Mouse (Mus musculus): ENCODE data around the gene Foxo1. TPM values are rescaled to one million over a fixed set of nuclear protein-coding genes. Genes with fewer than 3 reads are reported as not detected.

Gene Foxo1
- polyA plus RNA-seq, 1 experiment from 2014 or later: 2.7 TPM

DNA sequence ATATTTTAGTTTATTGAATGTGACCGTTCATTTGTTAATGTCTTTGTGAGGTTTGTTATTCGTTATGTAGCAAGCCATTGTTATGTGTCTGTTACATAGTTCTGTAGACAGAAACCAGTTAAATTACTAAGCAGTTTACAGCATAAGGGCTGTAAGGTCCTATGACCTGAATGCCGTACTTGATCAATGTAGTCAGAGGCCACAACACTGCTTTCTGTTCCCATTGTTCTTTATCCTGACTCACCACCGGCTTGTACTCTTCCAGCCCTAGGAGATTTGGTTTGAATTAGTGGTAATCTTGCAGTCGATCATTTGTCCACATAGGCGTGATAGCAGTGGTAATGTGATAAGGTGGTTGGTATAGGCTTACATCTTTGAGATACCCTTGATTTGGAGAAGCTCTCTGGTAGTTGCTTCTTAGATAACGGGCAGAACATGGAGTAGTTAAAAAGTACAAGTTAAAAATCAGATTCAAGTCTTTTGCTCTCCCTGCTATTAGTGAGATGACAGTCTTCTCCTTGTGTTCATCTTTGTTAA, 28.2 kb downstream of the Foxo1 start:
- Histone ChIP-seq H3K4me3 (no peak overlapping the region), H3K36me3 (no peaks in the 10 kb centered on the region), H3K27me3 (ENCODE audit: insufficient read depth, poor library complexity, severe bottlenecking) (no peaks in the 10 kb centered on the region), H3K9me3 (no peaks in the 10 kb centered on the region), H3K4me1 (replicated peaks) (peaks cover 51% of the 10 kb centered on the region), H3K27ac (no peak overlapping the region)
- 76% methylated on average over 7 of the region's 7 CpGs for WGBS
- DNase-seq (ENCODE audit: low spot score): no peak

DNA sequence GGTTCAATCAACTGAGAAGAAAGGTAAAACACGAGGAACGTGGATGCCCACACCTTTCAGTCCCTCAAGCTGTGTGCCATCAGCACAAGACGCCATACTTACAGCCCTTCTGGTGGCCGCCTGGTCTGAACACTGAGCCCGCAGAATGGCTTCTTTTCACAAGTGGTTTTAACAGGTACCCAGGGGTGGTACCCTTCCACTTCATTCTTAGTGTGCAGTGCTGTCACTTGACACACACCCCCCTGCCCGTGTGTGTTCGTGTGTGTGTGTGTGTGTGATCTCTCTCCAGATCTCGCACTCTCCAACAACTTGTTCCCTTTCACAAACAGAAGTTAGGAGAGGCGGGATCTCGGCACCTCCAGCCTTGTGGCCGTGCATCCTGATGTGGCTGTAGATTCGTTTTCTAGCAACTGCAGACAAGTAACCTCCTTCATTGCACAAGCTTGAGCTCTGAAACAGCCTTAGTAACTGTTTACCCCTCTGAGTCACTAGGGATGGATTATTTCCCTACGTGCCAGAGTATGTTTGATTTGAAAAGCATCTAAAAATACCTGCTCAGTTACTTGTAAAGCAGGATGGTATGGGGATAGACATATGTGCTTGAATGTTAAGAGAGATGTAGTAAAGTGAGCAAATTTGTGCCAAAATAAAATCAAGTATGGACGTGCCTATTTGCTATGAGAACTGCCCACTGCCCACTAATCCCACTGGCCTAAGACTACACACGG, 29.3 kb downstream of the Foxo1 start:
- Histone ChIP-seq H3K27me3 (ENCODE audit: insufficient read depth, poor library complexity, severe bottlenecking) (no peaks in the 10 kb centered on the region), H3K4me1 (replicated peaks) (peaks cover 50% of the 10 kb centered on the region), H3K27ac (no peak overlapping the region), H3K4me3 (no peak overlapping the region), H3K9me3 (no peaks in the 10 kb centered on the region), H3K36me3 (no peaks in the 10 kb centered on the region)
- no peak for DNase-seq (ENCODE audit: low spot score)
- 77% methylated on average over 15 of the region's 15 CpGs for whole genome bisulfite sequencing

GRCm38 (mm10) chr3:52298683-52299082, 30.5 kb downstream of the Foxo1 start:
- Histone ChIP-seq H3K9me3 (no peaks in the 10 kb centered on the region), H3K27ac (no peak overlapping the region), H3K27me3 (ENCODE audit: insufficient read depth, poor library complexity, severe bottlenecking) (no peaks in the 10 kb centered on the region), H3K4me1 (replicated peaks) (peaks cover 38% of the 10 kb centered on the region), H3K4me3 (no peak overlapping the region), H3K36me3 (no peaks in the 10 kb centered on the region)
- no peak for DNase-seq (ENCODE audit: low spot score)
- 80% methylated on average over 4 of the region's 4 CpGs for WGBS

DNA sequence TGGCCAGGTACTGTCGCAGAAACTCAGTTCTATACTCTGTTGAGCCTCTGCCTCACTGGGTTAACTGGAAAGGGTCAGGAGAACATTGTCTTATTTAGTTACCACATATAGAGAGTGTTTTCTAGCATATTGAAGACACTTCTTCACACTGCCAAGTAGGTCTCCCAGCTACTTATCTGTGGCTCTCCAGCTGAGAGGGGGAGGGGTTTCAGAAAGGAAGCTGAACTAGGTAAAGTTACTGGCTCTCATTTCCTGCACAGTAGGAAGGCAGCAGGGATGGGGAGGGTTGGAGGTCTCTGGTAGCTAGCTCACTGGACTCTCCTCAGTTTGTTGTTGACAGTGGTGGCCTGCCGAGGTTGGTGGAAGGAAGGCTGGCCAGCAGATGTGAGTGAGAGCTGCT, 31.2 kb downstream of the Foxo1 start:
- peak; percentile 23 for DNase-seq (ENCODE audit: low spot score)
- no peaks in the 10 kb centered on the region for H3K36me3 ChIP-seq
- no peaks in the 10 kb centered on the region for H3K9me3 ChIP-seq
- peaks cover 31% of the 10 kb centered on the region for H3K4me1 ChIP-seq (replicated peaks)
- no peak overlapping the region for H3K4me3 ChIP-seq
- no peaks in the 10 kb centered on the region for H3K27me3 ChIP-seq (ENCODE audit: insufficient read depth, poor library complexity, severe bottlenecking)
- no peak overlapping the region for H3K27ac ChIP-seq
- WGBS: 42% methylated on average over 2 of the region's 2 CpGs

DNA sequence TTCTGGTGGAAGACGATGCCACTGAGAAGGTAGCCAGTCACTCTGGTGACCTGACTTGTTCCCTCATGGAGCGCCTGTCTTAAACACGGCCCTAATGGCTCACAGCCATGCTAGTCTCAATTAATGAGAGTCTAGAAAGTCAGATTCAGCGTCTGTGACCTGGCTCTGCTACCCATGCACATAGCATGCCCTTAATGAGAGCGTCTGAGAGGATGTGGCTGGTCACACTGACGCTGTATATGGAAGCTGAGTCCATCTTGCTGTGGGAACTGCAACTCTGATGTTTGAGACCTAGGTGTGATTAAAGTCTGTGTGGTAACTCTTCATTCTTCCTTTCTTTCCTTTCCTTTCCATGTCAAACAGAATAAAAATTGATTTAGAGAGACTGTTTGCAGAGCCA, 32.4 kb downstream of the Foxo1 start:
- no peak for DNase-seq (ENCODE audit: low spot score)
- peaks cover 31% of the 10 kb centered on the region for H3K4me1 ChIP-seq (replicated peaks)
- WGBS: 89% methylated on average over 6 of the region's 6 CpGs
- H3K36me3 ChIP-seq: no peaks in the 10 kb centered on the region
- H3K9me3 ChIP-seq: no peaks in the 10 kb centered on the region
- H3K27me3 ChIP-seq (ENCODE audit: insufficient read depth, poor library complexity, severe bottlenecking): no peaks in the 10 kb centered on the region
- no peak overlapping the region for H3K27ac ChIP-seq
- no peak overlapping the region for H3K4me3 ChIP-seq

GRCm38 (mm10) chr3:52303301-52303700, 35.2 kb downstream of the Foxo1 start:
- Histone ChIP-seq H3K4me1 (replicated peaks) (peaks cover 20% of the 10 kb centered on the region), H3K27ac (no peak overlapping the region), H3K9me3 (no peaks in the 10 kb centered on the region), H3K36me3 (no peaks in the 10 kb centered on the region), H3K4me3 (no peak overlapping the region), H3K27me3 (ENCODE audit: insufficient read depth, poor library complexity, severe bottlenecking) (no peaks in the 10 kb centered on the region)
- no peak for DNase-seq (ENCODE audit: low spot score)
- WGBS: 88% methylated on average over 5 of the region's 5 CpGs

DNA sequence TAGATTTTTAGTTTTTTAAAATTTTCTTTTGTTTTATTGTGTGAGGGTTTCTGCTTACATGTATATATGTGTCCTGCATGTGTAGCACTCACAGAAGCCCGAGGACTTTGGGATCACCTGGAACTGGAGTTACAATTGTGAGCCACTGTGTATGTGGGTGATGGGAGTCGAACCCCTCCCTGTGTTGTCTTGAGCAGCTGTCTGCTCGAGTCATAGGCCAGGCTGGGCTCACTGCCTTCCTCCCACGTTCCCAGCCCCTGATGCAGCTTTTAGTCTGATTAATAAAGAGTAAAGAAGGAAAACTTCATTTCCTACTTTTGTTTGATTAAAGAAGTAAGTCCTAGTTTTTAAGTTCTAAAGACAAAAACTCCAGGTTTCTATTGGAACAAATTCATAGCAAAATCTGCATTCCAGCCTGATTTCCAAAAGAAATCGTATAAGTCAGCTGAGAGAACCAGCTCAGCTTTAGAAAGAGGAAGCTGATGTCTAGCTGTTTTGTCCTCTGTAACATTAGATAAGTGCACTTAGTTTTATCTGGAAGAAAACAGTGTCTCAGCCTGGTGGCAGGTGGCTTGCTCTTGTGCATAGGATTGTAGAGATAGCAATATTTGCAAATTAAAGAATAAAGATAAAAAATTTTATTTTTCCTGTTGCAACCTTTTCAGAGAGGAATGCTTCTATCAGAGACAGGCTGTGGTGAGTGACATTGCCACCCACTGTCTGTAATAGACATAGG, 40.6 kb downstream of the Foxo1 start:
- DNase-seq (ENCODE audit: low spot score): no peak
- no peaks in the 10 kb centered on the region for H3K27me3 ChIP-seq (ENCODE audit: insufficient read depth, poor library complexity, severe bottlenecking)
- WGBS: 68% methylated on average over 5 of the region's 5 CpGs

GRCm38 (mm10) chr3:52320516-52321270, 52.6 kb downstream of the Foxo1 start:
- H3K27ac ChIP-seq: 0 out of 2 replicates have a peak overlapping the region, but pooled peaks have one; percentile 35
- no peak overlapping the region for H3K4me3 ChIP-seq
- H3K27me3 ChIP-seq (ENCODE audit: insufficient read depth, poor library complexity, severe bottlenecking): no peaks in the 10 kb centered on the region
- H3K9me3 ChIP-seq: no peaks in the 10 kb centered on the region
- DNase-seq (ENCODE audit: low spot score): no peak
- peaks cover 15% of the 10 kb centered on the region for H3K4me1 ChIP-seq (replicated peaks)
- WGBS: 89% methylated on average over 12 of the region's 12 CpGs
- no peaks in the 10 kb centered on the region for H3K36me3 ChIP-seq

More for the DNA sequence above, 40.6 kb downstream of the Foxo1 start:
- Histone ChIP-seq H3K4me3 (no peak overlapping the region), H3K36me3 (no peaks in the 10 kb centered on the region), H3K4me1 (replicated peaks) (no peaks in the 10 kb centered on the region), H3K9me3 (no peaks in the 10 kb centered on the region), H3K27ac (no peak overlapping the region)

- Histone ChIP-seq H3K27me3 (ENCODE audit: insufficient read depth, poor library complexity, severe bottlenecking) (no peaks in the 10 kb centered on the region), H3K9me3 (no peaks in the 10 kb centered on the region), H3K4me3 (no peak overlapping the region), H3K36me3 (no peaks in the 10 kb centered on the region), H3K4me1 (replicated peaks) (peaks cover 24% of the 10 kb centered on the region), H3K27ac (no peak overlapping the region)
- WGBS: 46% methylated on average over 9 of the region's 9 CpGs
- no peak for DNase-seq (ENCODE audit: low spot score)
Measured at GRCm38 (mm10) chr3:52322401-52323385, 54.6 kb downstream of the Foxo1 start.

DNA sequence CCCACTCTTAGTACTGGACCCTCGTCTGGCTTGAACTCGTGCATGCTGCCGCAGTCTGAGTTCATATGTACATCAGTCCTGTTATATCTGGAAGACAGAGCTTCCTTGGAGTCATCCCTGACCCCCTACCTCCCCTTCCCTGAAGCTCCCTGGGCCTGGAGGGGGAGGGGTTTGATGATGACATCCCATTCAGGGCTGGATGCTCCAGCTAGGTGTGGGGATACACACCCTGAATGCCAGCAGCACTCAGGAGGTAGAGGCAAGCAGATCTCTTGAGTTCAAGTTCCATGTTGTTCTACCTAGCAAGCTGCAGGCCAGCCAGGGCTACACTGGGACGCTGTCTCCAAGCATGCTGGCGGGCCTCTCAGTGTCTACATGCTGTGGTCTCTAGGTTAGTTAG, 56.9 kb downstream of the Foxo1 start:
- 96% methylated on average over 5 of the region's 5 CpGs for WGBS
- DNase-seq (ENCODE audit: low spot score): no peak
- H3K27me3 ChIP-seq (ENCODE audit: insufficient read depth, poor library complexity, severe bottlenecking): no peaks in the 10 kb centered on the region
- no peak overlapping the region for H3K27ac ChIP-seq
- H3K9me3 ChIP-seq: no peaks in the 10 kb centered on the region
- H3K4me3 ChIP-seq: no peak overlapping the region
- H3K36me3 ChIP-seq: no peaks in the 10 kb centered on the region
- peaks cover 24% of the 10 kb centered on the region for H3K4me1 ChIP-seq (replicated peaks)

- no peak overlapping the region for H3K27ac ChIP-seq
- no peaks in the 10 kb centered on the region for H3K36me3 ChIP-seq
- peaks cover 23% of the 10 kb centered on the region for H3K4me1 ChIP-seq (replicated peaks)
- no peak for DNase-seq (ENCODE audit: low spot score)
- WGBS: 92% methylated on average over 6 of the region's 6 CpGs
- H3K27me3 ChIP-seq (ENCODE audit: insufficient read depth, poor library complexity, severe bottlenecking): no peaks in the 10 kb centered on the region
- H3K9me3 ChIP-seq: no peaks in the 10 kb centered on the region
- H3K4me3 ChIP-seq: no peak overlapping the region
Measured at GRCm38 (mm10) chr3:52326687-52327086, 58.6 kb downstream of the Foxo1 start.

- H3K9me3 ChIP-seq: no peaks in the 10 kb centered on the region
- DNase-seq (ENCODE audit: low spot score): no peak
- peaks cover 19% of the 10 kb centered on the region for H3K4me1 ChIP-seq (replicated peaks)
- WGBS: 83% methylated on average over 13 of the region's 13 CpGs
- no peak overlapping the region for H3K4me3 ChIP-seq
- no peak overlapping the region for H3K27ac ChIP-seq
- H3K36me3 ChIP-seq: no peaks in the 10 kb centered on the region
- no peaks in the 10 kb centered on the region for H3K27me3 ChIP-seq (ENCODE audit: insufficient read depth, poor library complexity, severe bottlenecking)
Measured at GRCm38 (mm10) chr3:52327146-52327545, 59.0 kb downstream of the Foxo1 start.
